Mouse (Mus musculus): ENCODE results near the gene Chmp4b. TPM values are rescaled to one million over a fixed set of nuclear protein-coding genes. Genes with fewer than 3 reads are reported as not detected.

The Chmp4b gene
- 100 to 1,000 TPM; 162 to 170 TPM for total RNA-seq (2023)

DNA sequence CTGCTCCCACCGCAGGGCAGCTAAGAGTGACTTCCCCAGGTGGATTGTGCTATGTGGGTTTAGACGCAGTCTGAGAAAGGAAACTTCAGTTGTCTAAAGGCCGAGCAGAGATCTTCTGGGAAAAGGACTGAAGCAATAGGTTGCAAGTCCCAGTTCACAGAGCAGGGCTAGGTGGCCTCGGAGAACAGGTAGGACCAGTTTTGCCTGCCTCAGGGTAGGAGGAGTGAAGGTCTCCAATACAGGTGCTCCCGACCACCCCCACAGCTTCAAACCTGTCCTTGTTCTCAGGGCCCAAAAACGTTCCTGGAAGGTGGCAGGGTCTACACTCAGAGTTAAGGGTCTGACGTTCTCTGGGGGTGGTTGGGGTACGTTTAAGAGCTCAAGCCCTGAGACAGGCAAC lies at the start of gene Chmp4b:
Chmp4b (plus strand) TSS at position 343 of the 400 bp plus-strand sequence.

DNA sequence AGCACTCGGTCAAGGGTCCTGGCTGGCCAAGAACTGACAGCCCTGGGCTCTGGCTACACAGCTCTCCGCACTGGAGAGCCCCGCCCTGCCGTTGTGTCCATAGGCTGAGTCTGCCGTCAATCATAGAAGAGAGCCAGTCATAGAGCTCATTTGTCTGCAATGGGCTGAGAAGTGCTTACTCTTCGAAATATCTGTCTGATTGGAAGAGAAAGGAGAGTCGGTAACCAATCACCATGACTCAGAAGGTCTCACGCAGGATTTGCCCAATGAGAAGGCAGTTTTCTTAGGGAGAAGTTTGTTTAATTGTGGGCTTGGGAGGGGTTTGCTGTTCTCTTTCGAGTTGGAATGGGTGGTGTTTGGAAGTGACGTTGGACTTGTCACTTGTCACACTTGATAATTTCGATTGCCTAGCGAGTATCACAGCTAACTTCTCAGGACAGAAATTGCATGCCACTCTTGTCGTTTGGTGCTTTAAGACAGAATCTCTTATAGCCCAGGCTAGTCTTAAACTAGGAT lies 47.8 kb upstream of the Chmp4b start, which contains the start of gene Pxmp4:
Pxmp4 (minus strand) TSS at position 71 of the 516 bp plus-strand sequence.

DNA sequence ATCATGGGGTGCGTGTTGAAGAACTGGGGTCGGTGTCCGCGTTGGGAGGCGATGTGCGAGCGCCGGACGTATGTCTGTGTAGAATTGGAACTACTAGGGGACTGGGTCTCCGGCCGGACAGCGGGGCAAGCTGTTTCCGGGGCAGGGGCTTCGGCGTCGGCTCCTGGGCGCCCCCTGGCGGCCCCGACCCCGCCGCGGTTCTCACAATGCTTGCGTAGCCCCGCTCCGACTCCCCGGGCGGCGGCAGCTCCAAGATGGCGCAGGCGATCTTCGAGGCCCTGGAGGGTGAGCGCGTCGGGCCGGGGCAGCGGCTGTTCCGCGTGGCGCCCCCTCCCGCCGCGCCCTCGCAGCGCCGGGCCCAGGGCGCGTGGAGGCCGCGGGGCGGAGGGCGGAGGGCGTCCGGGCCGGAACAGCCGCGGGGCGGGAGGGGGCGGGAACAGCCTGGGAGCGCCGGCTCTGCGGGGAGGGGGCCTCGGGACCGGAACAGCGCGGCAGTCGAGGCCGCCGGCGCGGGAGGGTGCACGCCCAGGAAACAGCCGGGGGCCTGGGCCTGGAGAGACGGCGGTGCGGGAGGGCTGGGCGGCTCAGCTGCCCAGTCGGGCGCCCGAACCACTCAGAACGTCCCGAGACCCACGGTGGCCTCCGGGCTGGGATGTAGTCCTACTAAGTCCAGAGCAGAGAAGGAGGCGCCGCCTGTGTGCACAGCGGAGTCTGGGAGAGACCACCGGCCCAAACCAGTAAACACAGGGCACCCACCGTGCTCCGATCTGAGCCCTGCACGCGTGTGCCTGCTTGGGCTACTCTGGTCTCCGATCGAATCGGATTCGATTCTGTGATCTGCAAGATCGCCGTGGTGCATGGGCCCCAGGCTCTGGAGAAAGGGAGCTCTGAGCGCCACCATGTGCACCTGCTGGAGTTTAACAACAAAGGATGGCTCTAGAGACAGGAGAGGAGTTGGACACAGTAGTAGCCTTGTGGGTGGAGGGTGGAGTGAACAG lies 38.1 kb upstream of the Chmp4b start, which contains the start of the genes Zfp341 and 4930519P11Rik:
Zfp341 (plus strand) TSS at position 180 of the 998 bp plus-strand sequence.
4930519P11Rik (minus strand) TSS at position 320 of the 998 bp plus-strand sequence.

Other genes starting within 250 kb of the Chmp4b start
- 1 to 10 TPM; 1.4 to 2.0 TPM for gene Snta1, start 243.6 kb upstream of the Chmp4b start, total RNA-seq (2023)
- gene Cbfa2t2, start 215.2 kb upstream of the Chmp4b start, total RNA-seq (2023), result 10 to 100 TPM; 18.3 to 18.5 TPM
- not detected for gene 1700003F12Rik, start 104.6 kb upstream of the Chmp4b start, total RNA-seq (2023)
- gene Actl10, start 99.9 kb upstream of the Chmp4b start, total RNA-seq (2023), result under 1 TPM in 1 of 2 experiments, not detected in 1; 0.35 TPM
- 1 to 10 TPM; 2.3 to 2.4 TPM for gene Necab3, start 92.8 kb upstream of the Chmp4b start, total RNA-seq (2023)
- gene E2f1, start 81.8 kb upstream of the Chmp4b start, total RNA-seq (2023), result 10 to 100 TPM; 20.6 to 24.3 TPM
- 10 to 100 TPM; 17.3 to 18.7 TPM for gene Pxmp4, start 48.0 kb upstream of the Chmp4b start, total RNA-seq (2023)
- 1 to 10 TPM; 4.3 to 4.5 TPM for gene Zfp341, start 38.4 kb upstream of the Chmp4b start, total RNA-seq (2023)
- gene 4930519P11Rik, start 38.3 kb upstream of the Chmp4b start, total RNA-seq (2023), result not detected
- not detected for gene Gm14214, start 118.3 kb downstream of the Chmp4b start, total RNA-seq (2023)
- 100 to 1,000 TPM; 178 to 179 TPM for gene Raly, start 139.4 kb downstream of the Chmp4b start, total RNA-seq (2023)
- gene a, start 139.7 kb downstream of the Chmp4b start, total RNA-seq (2023), result not detected
- gene Eif2s2, start 241.2 kb downstream of the Chmp4b start, total RNA-seq (2023), result 10 to 100 TPM; 40.2 to 40.6 TPM